Mouse (Mus musculus): ENCODE results near the gene Nhlrc4.

The Nhlrc4 gene

GRCm38 (mm10) chr17:25944366-25945163 is at the start of gene Nhlrc4, which contains the start of gene Pigq:
Gene Nhlrc4 (minus strand): TSS chr17:25944961.
Gene Pigq (minus strand): TSS chr17:25944936.
- ATAC-seq (ENCODE audit: low TSS enrichment): no peak

DNA sequence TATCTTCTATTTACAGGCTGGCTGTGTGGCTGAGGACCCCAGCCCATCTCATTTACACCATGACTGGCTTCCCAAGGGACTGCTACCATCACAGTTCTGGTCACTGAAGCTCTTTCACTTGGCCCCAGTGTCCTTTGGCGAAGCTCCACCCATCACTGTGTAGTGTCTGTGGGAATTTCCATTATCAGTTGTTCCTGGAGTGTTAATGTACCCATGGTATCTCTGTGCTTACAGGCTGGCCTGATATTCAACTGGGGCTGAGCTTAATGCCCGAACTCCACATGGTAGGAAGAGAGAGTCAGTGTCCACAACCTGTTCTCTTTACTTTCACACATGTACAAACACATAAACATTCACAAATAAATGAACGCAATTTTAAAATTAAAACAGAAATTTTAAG is 48.7 kb upstream of the Nhlrc4 start:
- no peak for ATAC-seq (ENCODE audit: low TSS enrichment)

DNA sequence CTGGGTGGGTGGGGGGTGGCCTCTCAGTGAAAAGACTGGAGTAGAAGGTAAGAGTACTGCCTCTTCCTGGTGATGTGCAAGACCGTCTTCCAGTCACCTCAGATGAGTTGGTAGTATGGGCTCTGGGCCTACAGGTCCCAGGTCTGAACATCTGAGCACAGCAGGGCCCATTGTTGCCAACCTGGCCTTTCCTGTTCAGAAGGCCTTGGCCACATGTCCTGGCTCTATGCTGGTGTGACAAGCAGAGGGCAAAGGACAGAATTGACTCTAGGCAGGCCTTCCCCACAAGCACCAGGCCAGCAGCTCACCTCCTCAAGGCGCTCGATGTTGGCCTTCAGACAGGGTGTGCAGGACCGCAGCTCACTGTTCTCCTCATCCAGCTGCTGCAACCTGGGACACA is 47.5 kb upstream of the Nhlrc4 start:
- no peak for ATAC-seq (ENCODE audit: low TSS enrichment)

DNA sequence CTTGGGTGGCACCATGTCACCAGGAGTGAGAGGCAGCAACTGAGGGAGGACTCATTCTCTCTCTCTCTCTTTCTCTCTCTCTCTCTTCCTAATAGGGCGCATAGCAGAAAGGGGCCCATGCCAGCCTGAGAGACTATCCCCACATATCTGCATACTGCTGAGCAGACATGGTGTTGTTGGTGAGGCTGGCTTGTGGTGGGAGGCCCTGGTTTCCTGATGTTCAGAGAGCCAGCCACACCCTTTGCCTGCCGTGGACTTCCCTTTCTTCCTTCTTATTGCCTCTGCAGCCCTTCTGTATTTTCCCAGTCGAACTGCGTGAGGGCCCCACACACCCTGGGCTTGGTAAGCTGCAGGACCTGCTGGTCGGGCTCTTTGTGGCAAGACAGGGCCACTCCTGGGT is 45.6 kb upstream of the Nhlrc4 start:
- ATAC-seq (ENCODE audit: low TSS enrichment): no peak

DNA sequence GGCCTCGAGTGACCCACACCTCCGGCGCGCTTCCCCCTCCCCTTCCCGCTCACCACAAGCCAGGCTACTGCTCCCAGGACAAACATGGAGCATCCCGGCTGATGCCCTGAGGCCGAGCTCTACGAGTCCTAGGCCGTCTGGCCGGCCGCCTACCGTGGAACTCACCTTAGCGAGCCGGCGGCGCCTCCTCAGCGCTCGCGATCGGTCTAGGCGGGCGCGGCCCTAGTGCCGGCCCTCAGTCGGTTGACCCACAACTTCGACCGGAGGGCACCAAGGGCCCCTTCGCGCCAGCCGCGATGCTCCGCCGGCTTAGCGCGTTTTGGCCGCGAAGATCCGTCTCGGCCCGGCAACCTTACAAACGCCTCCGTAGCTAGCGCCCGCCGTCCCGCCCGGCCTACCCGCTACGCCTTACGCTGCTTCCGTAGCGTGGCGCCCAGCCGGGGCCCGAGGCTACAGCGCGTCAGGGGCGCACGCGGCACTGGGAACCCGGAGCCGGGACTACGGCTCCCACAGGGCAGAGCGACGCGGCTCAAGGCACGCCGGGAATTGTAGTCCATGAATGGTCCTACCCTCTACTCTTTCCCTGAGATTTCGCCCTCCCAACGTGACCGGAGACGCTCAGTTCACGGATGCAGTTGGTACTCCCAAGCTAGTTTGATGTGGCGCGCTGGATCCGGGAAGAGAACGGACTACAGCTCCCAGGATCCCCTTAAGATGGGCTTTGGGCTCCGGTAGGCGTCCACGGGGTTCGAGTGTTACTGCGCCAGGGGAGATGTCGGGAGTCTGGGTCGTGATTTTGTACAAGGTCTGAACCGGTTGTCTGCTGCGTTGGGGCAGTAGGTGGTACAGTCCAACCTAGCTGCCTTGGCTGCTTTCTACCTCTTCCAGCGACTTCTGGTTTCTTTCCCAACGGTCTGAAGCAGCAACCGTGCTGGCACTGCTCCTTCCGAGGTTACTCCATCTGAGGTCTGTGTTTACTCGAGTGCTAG is 40.8 kb upstream of the Nhlrc4 start, which contains the start of gene Capn15:
Capn15 (minus strand) TSS at position 491 of the 989 bp plus-strand sequence.
- peak; percentile 91 for ATAC-seq (ENCODE audit: low TSS enrichment)

DNA sequence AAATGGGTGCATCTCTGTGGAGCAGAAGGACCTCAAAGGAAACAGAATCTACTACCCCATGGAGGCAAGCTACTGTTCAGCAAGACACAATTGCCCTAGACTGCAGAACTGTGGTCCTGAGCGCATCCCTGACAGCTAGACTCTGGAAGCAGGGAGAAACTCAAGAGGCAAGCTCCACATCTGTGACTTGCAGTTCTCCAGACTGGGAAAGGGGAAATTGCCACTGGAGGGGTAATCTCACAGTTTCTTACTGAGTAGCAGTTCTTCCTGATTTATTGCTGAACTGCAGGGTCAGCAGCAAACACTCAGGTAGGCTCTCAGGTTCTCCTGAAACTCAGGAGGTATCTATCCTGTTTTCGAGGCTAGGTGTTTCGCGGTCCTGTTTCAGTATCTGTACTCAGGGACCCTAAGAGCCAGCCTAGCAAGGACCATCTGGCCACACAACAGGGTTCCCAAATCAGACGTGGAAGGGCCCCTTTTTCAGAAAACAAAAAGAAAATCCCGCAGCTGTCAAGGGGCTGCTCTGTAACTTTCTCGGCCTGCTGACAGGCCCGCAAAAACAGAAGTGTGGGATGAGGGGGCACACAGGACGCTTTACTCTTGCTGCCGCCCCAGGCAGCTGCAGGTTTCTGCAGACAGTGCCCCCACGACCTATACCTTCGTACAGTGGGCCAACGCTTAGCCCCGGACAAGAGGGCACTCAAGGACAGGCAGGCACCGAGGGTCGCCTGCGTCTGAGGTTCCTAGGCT is 40.0 kb upstream of the Nhlrc4 start:
- no peak for ATAC-seq (ENCODE audit: low TSS enrichment)

DNA sequence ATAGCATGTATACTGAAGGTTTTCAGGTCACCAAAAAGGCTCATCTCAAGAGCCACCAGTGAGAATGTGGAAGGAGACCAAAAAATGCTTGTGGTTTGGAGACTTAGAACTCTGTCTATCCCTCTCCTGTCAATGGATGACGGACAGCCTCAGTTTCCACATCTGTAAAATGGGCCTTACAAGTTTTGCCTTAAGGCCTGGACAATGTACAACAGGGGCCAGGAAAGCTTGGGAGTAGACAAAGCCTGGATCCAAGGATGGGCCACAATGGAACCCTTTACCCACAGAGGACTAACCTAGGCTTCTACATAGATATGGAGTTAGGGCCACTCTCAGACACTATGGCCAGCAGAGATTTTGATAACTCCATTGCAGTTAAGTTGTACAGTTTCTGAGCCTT is 39.3 kb upstream of the Nhlrc4 start:
- no peak for ATAC-seq (ENCODE audit: low TSS enrichment)

DNA sequence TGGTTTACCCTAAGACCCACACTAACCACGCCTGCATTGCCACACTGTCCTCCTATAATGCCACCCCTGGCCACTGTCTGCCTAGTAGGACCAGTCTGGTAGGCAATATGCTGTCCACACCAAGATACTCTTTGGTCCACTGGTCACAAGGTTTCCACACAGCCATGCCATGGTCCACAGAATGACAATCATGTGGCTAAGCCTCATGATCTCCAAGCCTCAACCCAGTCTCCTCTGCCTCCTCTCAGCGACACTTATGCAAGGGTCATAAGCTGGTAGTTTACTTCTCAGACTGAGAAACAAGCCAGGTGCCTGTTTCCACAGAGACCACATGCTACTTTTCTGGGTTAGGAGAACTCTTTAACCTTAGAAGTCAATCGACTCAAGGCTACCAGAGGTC is 38.2 kb upstream of the Nhlrc4 start:
- ATAC-seq (ENCODE audit: low TSS enrichment): no peak

- peak; percentile 26; the same call in 1 of the 2 replicates for ATAC-seq (ENCODE audit: low TSS enrichment)
Measured at GRCm38 (mm10) chr17:25980854-25981253, 36.1 kb upstream of the Nhlrc4 start.

- no peak for ATAC-seq (ENCODE audit: low TSS enrichment)
Measured at GRCm38 (mm10) chr17:25979829-25980738, 35.3 kb upstream of the Nhlrc4 start.

GRCm38 (mm10) chr17:25970954-25971707 is 26.4 kb upstream of the Nhlrc4 start:
- ATAC-seq (ENCODE audit: low TSS enrichment): no peak

DNA sequence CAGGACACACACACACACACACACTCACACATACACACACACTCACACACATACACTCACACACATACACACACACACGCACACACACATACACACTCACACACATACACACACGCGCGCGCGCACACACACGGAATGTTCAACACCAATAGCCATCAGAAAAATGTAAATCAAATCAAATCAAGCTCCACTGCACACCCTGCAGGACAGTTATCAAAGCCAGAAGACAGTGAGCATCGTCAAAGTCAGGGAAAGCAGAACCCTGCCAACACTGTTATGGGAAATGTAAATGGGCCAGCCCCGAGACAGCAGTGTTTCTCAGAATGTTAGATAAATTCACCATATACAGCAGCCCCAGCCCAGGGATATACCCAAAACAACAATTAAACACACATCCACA is 25.7 kb upstream of the Nhlrc4 start:
- no peak for ATAC-seq (ENCODE audit: low TSS enrichment)

DNA sequence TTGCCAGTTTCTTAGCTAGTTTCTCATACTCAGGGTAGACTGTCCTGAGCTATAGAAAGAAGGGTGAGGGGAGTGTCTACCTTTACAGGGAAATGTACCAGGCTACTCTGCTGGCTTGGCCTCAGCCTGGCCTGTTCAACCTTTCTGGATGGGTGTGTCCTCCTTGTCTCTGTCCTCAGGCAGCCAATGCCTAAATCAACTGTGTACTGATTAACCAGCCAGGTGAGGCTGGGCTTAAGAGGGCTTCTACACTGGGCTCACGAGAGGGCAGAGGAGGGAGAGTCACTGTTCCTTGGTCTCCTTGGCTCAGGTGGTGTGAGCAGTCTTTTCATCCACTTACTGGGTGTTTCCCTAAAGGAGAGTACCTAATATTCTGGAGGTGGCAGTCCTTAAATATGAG is 23.4 kb upstream of the Nhlrc4 start:
- ATAC-seq (ENCODE audit: low TSS enrichment): no peak

DNA sequence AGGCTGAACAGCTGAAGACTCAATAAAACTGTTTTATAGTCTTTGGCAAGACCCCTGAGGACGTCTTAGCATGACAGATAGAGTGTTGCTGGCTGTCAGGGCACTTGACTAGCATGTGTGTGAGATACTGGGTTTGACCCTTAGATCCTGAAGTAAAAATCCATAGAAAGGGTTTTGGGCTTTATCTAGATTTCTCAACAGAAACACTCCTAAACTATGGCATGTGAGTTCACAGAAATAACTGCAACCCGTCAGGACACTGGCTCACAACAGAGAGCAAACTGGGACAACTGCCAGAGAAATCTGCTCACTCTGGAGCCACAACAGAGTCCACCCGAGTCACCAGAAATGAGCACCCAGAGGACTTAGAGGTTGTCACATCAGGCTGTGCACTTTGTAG is 22.9 kb upstream of the Nhlrc4 start:
- ATAC-seq (ENCODE audit: low TSS enrichment): no peak

DNA sequence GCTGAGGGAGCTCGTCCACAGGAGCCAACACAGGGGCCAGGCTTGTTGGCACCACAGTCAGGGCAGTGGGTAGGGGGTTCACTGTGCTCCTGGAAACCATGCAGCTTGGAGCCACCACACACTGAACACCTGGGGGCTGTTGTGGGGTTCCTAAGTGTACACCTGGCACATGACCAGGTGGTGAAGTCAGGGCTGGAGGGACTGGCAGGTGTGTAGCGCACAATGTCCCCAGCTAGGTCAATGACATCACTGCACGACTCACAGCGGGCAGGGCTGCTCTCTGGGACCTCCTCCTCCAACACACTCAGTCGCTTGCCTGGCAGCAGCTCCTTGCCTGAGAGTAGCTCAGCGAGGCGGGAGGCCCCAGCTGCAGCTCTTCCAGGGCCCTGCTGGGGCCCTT is 19.5 kb upstream of the Nhlrc4 start:
- no peak for ATAC-seq (ENCODE audit: low TSS enrichment)

DNA sequence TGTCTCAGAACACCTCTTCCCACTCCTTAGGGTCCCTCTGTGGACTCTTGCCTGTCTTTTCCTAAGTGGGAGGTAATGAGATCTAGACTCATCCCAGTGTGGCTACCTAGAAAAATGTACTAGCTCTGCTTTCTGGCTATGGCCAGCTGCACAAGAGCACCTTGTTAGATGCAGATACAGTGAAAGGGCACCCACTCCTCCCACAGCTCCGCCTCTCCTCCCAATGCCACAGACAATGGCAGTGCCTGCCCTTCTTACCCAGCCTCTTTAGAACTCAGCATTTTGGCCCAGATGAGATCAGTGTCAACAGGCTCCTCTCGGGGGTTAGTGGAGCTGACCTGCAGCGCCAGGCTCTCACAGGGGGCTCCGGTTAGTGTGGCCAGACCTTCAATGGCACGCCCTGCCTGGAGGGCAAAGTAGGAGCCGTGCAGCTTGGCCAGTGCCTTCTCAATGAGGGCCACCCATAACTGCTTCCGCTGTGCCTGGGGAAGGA is 17.7 kb upstream of the Nhlrc4 start:
- ATAC-seq (ENCODE audit: low TSS enrichment): no peak

- ATAC-seq (ENCODE audit: low TSS enrichment): no peak
Measured at GRCm38 (mm10) chr17:25961566-25961965, 16.8 kb upstream of the Nhlrc4 start.

- ATAC-seq (ENCODE audit: low TSS enrichment): no peak
Measured at GRCm38 (mm10) chr17:25959630-25960467, 15.1 kb upstream of the Nhlrc4 start.
